Mouse (Mus musculus) forebrain, embryonic 12.5 days (tissue): ENCODE data around the gene Ikzf1. TPM values are rescaled to one million over a fixed set of nuclear protein-coding genes. Genes with fewer than 3 reads are reported as not detected.

Experiments used
- ATAC-seq: fragments of 200-750 bp; cut with Nextera tagmentation; 2 replicates; pipeline ENCODE4 v1.8.0; 2017; ENCODE audit warnings: moderate TSS enrichment; ENCODE audit not compliant: low FRiP score
- H3K27ac ChIP-seq: fragments of 300-500 bp; sonication (generic); 2 replicates; pipeline ENCODE4 v1.5.1; 2016; ENCODE audit warnings: mild to moderate bottlenecking
- H3K27me3 ChIP-seq: fragments of 300-500 bp; sonication (generic); 2 replicates; pipeline ENCODE4 v1.6.1; 2016; ENCODE audit warnings: mild to moderate bottlenecking
- H3K36me3 ChIP-seq: fragments of 300-500 bp; sonication (generic); replicated peaks from 2 replicates; pipeline ENCODE4 v1.6.1; 2016; ENCODE audit warnings: mild to moderate bottlenecking
- H3K4me1 ChIP-seq: fragments of 300-500 bp; sonication (generic); 2 replicates; pipeline ENCODE4 v1.6.1; 2016
- H3K4me2 ChIP-seq: fragments of 300-500 bp; sonication (generic); 2 replicates; pipeline ENCODE4 v1.6.1; 2016; ENCODE audit warnings: mild to moderate bottlenecking, moderate library complexity
- H3K4me3 ChIP-seq: fragments of 300-500 bp; sonication (generic); replicated peaks from 2 replicates; pipeline ENCODE4 v1.5.1; 2016; ENCODE audit warnings: mild to moderate bottlenecking
- H3K9ac ChIP-seq: fragments of 300-500 bp; sonication (generic); 2 replicates; pipeline ENCODE4 v1.6.1; 2016; ENCODE audit warnings: mild to moderate bottlenecking
- H3K9me3 ChIP-seq: fragments of 300-500 bp; sonication (generic); 2 replicates; pipeline ENCODE4 v1.6.1; 2016
- WGBS: fragments of 180-500 bp; shearing (Covaris S2); methylation state at CpG from one replicate; pipeline ENCODE4 v1.1.7; 2016; 5-methylcytosine and 5-hydroxymethylcytosine counted together
- polyA plus RNA-seq: library from polyadenylated mRNA; unstranded; fragments of >200 nt; fragmentation: Nextera tagmentation; extraction: Ambion mirVana; gene quantifications from 2 replicates; pipeline ENCODE4 v1.2.1, GENCODE M21; 2016

Gene Ikzf1
- polyA plus RNA-seq, 1 experiment from 2014 or later, result 0.98 TPM

DNA sequence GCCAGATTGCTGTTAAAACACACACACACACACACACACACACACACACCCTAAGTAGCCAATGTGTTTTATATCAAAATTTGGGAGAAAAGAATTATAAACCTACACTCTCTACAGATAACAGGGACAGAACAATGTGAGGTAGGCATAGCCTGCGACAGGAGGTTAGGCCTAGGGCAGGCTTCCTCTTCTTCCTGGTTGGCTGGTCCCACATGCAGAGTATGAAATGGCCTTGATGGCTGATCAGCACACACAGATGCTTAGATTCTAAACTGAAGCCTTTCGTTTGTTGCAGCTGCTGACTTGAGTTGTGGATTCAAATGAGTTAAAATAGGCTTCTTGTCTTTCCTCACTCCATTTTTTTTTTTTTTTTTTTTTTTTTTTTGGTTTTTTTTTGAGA lies 93.0 kb downstream of the Ikzf1 start:
- WGBS, result 93% methylated on average over 2 of the region's 2 CpGs
- no peaks in the 10 kb centered on the region for H3K36me3 ChIP-seq
- no peaks in the 10 kb centered on the region for H3K4me1 ChIP-seq
- ATAC-seq, result no peak
- H3K9ac ChIP-seq, result no peak overlapping the region
- H3K4me2 ChIP-seq, result no peak overlapping the region
- no peak overlapping the region for H3K27ac ChIP-seq
- no peak overlapping the region for H3K4me3 ChIP-seq
- no peaks in the 10 kb centered on the region for H3K27me3 ChIP-seq
- H3K9me3 ChIP-seq, result no peaks in the 10 kb centered on the region

DNA sequence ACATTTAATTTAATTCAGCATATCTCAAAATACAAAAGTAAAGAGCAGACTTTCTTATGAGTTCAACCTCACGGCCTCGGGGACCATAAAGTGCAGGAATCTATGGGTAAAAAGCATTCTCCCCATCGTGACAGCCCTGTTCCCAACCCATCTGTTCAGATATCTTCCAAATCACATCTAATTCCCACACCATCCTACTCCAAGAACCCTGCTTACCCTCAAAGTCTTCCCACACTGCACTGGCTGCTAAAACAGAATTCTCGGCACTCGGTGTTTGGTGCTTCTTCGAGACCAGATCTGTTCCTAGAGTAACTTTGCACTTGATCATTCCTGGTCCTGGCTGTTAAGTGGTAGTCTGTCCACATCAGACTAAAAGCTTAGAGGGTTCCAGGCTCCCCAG lies 93.5 kb downstream of the Ikzf1 start:
- H3K27me3 ChIP-seq, result no peaks in the 10 kb centered on the region
- 97% methylated on average over 6 of the region's 6 CpGs for WGBS
- H3K9ac ChIP-seq, result no peak overlapping the region
- H3K4me1 ChIP-seq, result no peaks in the 10 kb centered on the region
- ATAC-seq, result no peak
- H3K4me3 ChIP-seq, result no peak overlapping the region
- H3K4me2 ChIP-seq, result no peak overlapping the region
- no peak overlapping the region for H3K27ac ChIP-seq
- no peaks in the 10 kb centered on the region for H3K9me3 ChIP-seq
- H3K36me3 ChIP-seq, result no peaks in the 10 kb centered on the region

DNA sequence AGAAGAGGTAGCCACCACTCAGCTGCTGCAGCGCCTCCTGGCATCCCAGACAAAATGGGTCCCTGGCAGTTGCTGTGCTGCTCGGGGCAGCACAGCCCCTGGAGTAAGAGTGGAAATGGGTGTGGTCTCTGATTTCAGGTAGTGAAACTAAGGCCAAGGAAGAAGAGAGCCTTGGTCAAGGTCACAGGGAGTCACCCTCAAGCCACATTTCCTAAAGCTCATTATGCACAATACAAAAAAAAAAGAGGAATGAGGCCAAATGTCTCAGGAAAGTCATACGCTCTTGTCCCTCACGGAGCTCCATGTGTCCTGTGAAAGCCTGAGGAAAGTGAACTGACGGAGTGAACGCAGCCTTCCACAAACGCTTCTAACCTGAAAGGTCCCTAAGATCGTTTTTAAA lies 96.9 kb downstream of the Ikzf1 start:
- Histone ChIP-seq H3K9ac (no peak overlapping the region), H3K27ac (no peak overlapping the region), H3K4me1 (no peaks in the 10 kb centered on the region), H3K36me3 (no peaks in the 10 kb centered on the region), H3K27me3 (no peaks in the 10 kb centered on the region), H3K4me3 (no peak overlapping the region), H3K4me2 (no peak overlapping the region), H3K9me3 (no peaks in the 10 kb centered on the region)
- no peak for ATAC-seq
- 84% methylated on average over 8 of the region's 8 CpGs for WGBS

DNA sequence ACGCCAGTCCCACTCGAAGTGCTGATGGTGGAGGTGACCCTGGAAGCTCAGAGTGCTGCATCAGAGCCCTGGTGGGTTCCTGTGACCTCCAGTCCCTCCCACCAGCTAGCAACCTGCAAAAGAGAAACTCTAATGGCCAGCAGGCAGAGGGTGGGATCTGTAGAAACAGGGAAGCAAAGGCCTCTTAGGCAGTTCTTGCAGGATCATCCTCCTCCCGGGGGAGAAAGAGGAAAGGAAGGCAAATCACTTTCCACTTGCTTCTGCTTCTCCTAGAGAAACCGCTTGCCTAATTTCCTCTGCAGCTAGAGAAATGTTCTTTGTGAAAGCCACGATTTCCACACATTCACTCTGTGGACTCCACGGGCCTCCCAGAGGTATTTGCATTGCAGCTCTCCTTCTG lies 100.7 kb downstream of the Ikzf1 start:
- no peak overlapping the region for H3K4me2 ChIP-seq
- no peaks in the 10 kb centered on the region for H3K4me1 ChIP-seq
- no peaks in the 10 kb centered on the region for H3K9me3 ChIP-seq
- H3K4me3 ChIP-seq, result no peak overlapping the region
- 0 out of 2 replicates have a peak, but pooled peaks cover 3% of the 10 kb centered on the region for H3K27me3 ChIP-seq
- no peak overlapping the region for H3K9ac ChIP-seq
- no peaks in the 10 kb centered on the region for H3K36me3 ChIP-seq
- 70% methylated on average over 6 of the region's 6 CpGs for WGBS
- no peak for ATAC-seq
- no peak overlapping the region for H3K27ac ChIP-seq

DNA sequence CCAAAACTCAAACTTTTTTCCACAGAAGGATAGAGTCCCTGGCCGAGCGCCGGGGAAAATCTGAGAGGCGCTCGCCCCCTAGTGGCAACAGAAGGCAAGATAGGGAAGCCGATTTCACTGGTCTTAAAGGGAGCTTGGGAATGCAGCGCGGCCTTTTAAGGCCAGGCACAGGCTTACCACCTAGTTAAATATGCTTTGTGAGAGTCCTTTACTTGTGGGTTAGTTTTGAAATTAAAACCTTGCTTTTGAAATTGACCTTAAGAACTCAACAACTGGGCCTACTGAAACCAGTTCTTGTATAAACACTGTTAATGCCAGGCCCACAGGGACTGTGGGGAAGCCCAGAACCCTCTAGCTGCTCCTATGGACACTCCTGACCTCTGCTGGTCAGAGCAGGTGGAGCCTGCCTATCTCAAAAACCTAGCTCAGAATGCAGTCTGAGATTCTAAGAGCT lies 103.7 kb downstream of the Ikzf1 start:
- H3K36me3 ChIP-seq, result no peaks in the 10 kb centered on the region
- no peak overlapping the region for H3K9ac ChIP-seq
- WGBS, result under 1% methylated on average over 8 of the region's 8 CpGs
- no peaks in the 10 kb centered on the region for H3K4me1 ChIP-seq
- 0 out of 2 replicates have a peak, but pooled peaks cover 3% of the 10 kb centered on the region for H3K27me3 ChIP-seq
- H3K27ac ChIP-seq, result no peak overlapping the region
- H3K4me2 ChIP-seq, result peak overlapping the region; percentile 31; the same call in 1 of the 2 replicates
- no peaks in the 10 kb centered on the region for H3K9me3 ChIP-seq
- peak; percentile 94 for ATAC-seq
- no peak overlapping the region for H3K4me3 ChIP-seq

DNA sequence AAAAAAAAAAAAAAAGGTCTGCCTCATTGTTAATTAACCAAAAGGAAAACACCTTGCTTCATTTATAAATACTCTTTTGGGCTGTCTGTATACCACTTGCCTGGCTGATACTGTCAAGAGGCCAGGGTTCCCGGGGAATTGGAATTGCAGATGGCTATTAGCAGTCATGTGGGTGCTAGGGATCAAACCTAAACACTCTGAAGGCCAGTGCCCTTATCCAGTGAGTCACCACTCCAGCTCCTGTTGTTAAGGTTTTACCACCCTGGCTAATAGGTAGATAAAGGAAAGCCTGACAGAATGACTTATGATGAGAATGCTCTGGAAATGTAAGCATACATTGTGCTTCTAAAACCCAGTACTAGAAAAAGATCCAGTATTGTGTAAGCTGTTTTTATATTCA lies 109.8 kb downstream of the Ikzf1 start:
- H3K27me3 ChIP-seq, result no peaks in the 10 kb centered on the region
- ATAC-seq, result no peak
- WGBS, result 91% methylated on average over 1 of the region's 1 CpGs
- peaks cover 19% of the 10 kb centered on the region for H3K36me3 ChIP-seq
- no peak overlapping the region for H3K9ac ChIP-seq
- H3K4me1 ChIP-seq, result no peaks in the 10 kb centered on the region
- H3K4me2 ChIP-seq, result no peak overlapping the region
- no peaks in the 10 kb centered on the region for H3K9me3 ChIP-seq
- no peak overlapping the region for H3K27ac ChIP-seq
- no peak overlapping the region for H3K4me3 ChIP-seq

DNA sequence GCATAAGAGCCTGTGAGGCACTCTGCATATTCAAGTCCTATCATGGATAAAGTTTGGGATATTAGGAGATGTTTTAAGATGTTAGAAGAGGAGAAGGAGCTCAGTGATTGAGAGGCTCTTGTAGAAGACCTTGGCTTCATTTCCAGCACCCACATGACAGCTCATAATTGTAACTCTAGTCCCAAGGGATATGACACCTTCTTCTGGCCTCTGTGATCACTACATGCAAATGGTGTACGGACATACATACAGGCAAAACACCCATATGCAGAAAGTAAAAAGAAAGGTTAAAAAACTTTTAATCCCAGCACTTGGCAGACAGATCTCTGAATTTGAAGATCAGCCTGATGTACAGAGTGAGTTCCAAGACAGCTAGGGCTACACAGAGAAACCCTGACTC lies 113.9 kb downstream of the Ikzf1 start:
- peaks cover 46% of the 10 kb centered on the region for H3K36me3 ChIP-seq
- H3K9me3 ChIP-seq, result no peaks in the 10 kb centered on the region
- no peaks in the 10 kb centered on the region for H3K27me3 ChIP-seq
- no peak overlapping the region for H3K9ac ChIP-seq
- H3K27ac ChIP-seq, result no peak overlapping the region
- WGBS, result 92% methylated on average over 1 of the region's 1 CpGs
- no peaks in the 10 kb centered on the region for H3K4me1 ChIP-seq
- H3K4me3 ChIP-seq, result no peak overlapping the region
- ATAC-seq, result no peak
- no peak overlapping the region for H3K4me2 ChIP-seq

DNA sequence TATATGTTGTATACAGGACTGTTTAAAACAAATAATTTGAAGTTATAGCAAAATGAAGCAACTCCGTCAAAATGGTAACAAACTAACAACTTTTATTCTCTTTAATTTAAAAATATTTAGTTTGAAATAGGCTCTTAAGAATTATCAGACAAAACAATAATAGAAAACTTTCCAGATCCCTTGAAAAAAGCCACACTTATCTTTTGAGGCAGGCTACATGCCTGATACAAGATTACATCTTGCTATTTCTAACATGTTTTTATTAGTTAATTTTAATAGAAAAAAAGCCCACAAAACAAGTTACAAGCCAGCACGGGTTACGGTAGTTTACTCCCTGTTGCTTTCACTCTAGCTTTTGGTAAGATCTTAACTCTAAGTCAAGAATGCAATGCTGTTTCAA lies 115.5 kb downstream of the Ikzf1 start:
- Histone ChIP-seq H3K27me3 (no peaks in the 10 kb centered on the region), H3K9me3 (no peaks in the 10 kb centered on the region), H3K4me2 (no peak overlapping the region), H3K4me1 (no peaks in the 10 kb centered on the region), H3K36me3 (peaks cover 56% of the 10 kb centered on the region), H3K9ac (no peak overlapping the region), H3K4me3 (no peak overlapping the region), H3K27ac (no peak overlapping the region)
- ATAC-seq, result no peak
- 99% methylated on average over 3 of the region's 3 CpGs for WGBS

DNA sequence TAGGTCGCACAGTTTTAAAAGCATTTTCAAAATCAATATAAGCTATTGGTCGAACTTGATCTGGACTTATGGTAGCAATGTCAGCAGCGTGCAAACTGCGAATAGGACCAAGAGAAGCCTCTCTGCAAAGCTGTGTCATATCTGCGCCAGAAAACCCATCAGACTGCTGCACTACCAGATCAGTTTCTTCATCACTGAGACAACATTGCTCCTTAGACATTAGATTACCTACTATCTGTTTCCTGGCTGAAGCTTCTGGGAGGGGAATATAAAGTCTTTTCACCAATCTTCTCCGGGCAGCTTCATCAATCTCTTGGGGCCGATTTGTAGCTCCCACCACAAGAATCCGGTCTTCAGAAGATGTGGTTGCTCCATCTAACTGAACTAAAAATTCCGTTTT lies 116.3 kb downstream of the Ikzf1 start:
- Histone ChIP-seq H3K4me1 (no peaks in the 10 kb centered on the region), H3K9ac (no peak overlapping the region), H3K27ac (no peak overlapping the region), H3K4me3 (no peak overlapping the region), H3K9me3 (no peaks in the 10 kb centered on the region), H3K36me3 (peaks cover 61% of the 10 kb centered on the region), H3K4me2 (no peak overlapping the region), H3K27me3 (no peaks in the 10 kb centered on the region)
- ATAC-seq, result no peak
- WGBS, result 94% methylated on average over 9 of the region's 9 CpGs

DNA sequence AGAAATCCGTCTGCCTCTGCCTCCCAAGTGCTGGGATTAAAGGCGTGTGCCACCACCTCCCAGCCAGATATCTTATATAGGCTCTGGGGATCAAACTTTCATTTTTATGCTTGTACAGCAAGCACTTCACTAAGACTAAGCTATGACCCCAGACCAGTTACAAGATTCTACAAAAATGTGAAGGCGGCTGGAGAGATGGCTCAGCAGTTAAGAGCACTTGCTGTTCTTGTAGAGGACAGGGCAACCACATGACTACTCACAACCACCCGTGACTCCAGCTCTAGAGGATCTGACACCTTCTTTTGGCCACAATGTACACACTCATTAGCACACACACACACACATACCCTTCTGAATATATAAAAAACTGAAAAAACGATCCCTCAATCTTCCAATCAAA lies 119.6 kb downstream of the Ikzf1 start:
- no peak overlapping the region for H3K9ac ChIP-seq
- H3K27ac ChIP-seq, result no peak overlapping the region
- H3K9me3 ChIP-seq, result no peaks in the 10 kb centered on the region
- no peak overlapping the region for H3K4me3 ChIP-seq
- ATAC-seq, result no peak
- no peaks in the 10 kb centered on the region for H3K27me3 ChIP-seq
- no peak overlapping the region for H3K4me2 ChIP-seq
- peaks cover 5% of the 10 kb centered on the region for H3K4me1 ChIP-seq
- WGBS, result 87% methylated on average over 5 of the region's 5 CpGs
- H3K36me3 ChIP-seq, result peaks cover 42% of the 10 kb centered on the region

DNA sequence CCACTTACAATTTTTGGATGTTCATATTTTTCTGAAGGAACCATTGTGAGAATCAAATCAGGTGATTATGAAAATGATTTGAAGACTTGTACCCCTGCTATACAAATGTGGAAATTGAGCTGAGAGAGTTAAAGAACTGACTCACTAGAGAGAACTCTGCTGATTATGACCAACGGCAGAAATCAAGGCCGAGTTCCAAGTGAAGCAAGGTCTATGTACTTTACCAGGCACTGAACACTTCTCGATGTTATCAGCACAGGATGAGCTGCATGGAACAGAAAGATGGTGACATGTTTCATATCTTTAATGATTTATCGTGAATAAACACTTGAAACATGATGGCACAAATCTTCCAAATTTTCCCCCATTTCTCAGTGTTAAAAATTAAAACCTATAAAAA lies 121.1 kb downstream of the Ikzf1 start:
- no peak overlapping the region for H3K9ac ChIP-seq
- no peak overlapping the region for H3K4me3 ChIP-seq
- H3K4me2 ChIP-seq, result no peak overlapping the region
- no peaks in the 10 kb centered on the region for H3K9me3 ChIP-seq
- no peaks in the 10 kb centered on the region for H3K27me3 ChIP-seq
- peaks cover 40% of the 10 kb centered on the region for H3K36me3 ChIP-seq
- 95% methylated on average over 4 of the region's 4 CpGs for WGBS
- H3K4me1 ChIP-seq, result peaks cover 13% of the 10 kb centered on the region
- no peak overlapping the region for H3K27ac ChIP-seq
- no peak for ATAC-seq

DNA sequence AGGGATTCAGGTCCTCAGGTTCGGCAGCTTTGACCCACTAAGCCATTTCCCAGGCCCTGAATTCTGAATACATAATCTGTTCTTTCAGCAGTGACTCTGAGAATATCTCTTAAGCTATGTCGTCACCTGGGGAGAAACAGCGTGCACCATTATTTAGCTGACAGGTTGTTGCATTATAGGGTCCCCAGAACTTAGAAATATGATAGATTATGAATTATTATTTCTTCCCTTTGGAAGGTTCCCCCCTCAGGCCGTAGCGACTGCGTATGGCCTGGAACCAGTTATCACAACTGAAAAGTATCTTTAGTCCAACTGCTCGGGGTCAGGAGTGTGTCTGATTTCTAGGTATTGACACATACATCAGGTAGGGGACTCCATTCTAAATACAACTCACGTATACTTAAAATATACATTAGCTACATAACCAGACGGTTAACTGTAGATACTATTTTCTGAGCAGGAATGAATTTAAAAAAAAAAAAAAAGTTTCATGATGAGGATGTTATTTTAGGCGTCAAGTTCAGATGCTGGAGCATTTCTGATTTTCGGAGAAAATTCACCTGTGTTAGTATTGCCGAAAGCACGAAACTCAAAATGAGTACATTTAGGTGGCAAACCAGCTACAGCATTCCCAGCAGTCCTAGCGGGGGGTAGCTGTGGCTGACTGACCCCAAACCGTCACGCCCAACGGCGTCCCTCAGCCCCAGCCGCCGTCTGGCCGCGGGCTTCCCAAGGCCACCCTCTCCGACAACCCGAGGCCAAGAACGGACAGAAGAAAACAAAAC lies 123.4 kb downstream of the Ikzf1 start:
- Histone ChIP-seq H3K4me1 (peaks cover 13% of the 10 kb centered on the region), H3K4me3 (peak overlapping the region; percentile 60), H3K27me3 (no peaks in the 10 kb centered on the region), H3K9ac (peak overlapping the region; percentile 65), H3K4me2 (peak overlapping the region; percentile 74), H3K36me3 (peaks cover 20% of the 10 kb centered on the region), H3K9me3 (no peaks in the 10 kb centered on the region), H3K27ac (peak overlapping the region; percentile 98)
- ATAC-seq, result no peak
- WGBS, result 10% methylated on average over 25 of the region's 25 CpGs

DNA sequence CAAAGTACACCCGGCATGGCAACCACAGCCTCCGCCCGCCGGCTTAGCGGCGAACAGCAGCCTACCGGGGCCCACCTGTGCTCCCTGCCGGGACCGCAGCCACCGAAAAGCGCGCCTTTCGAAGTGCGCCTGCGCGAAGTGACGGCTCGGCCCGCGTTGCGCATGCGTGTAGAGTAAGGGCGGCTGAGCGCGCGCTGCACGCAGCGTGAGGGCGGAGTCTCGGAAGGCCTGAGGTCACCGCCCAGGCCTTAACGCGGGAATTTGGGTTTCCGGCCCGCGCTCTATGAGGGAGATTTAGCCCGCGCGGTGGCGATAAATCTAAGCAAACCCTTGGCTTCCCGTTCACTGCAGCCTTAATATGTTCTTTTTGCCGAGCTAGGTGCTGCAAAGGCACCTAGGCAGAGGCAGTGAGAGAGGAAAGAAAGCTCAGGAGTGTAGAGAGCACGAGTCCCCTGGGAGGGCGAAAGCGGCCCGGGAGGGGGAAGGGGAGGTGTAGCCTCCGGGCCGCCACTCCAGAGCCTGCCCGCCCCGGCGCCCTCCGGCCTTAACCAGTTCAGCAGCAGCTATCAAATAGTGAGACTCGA lies 124.1 kb downstream of the Ikzf1 start, which contains the start of gene Fignl1:
Gene Fignl1, minus strand, starts transcription at position 143 of the 584 bp plus-strand sequence.
- peaks cover 14% of the 10 kb centered on the region for H3K36me3 ChIP-seq
- H3K4me1 ChIP-seq, result peaks cover 13% of the 10 kb centered on the region
- peak within 1 kb of the TSS; percentile 60 for H3K4me3 ChIP-seq
- no peaks in the 10 kb centered on the region for H3K27me3 ChIP-seq
- no peaks in the 10 kb centered on the region for H3K9me3 ChIP-seq
- peak within 1 kb of the TSS; percentile 98 for H3K27ac ChIP-seq
- peak; percentile 95 for ATAC-seq
- under 1% methylated on average over 53 of the region's 53 CpGs for WGBS
- H3K9ac ChIP-seq, result peak within 1 kb of the TSS; percentile 80
- peak within 1 kb of the TSS; percentile 74 for H3K4me2 ChIP-seq
